Mouse (Mus musculus) MEL (cell line): ENCODE measurements around the gene Phf1.

Source experiments
- CTCF ChIP-seq, 3 experiments: IDR thresholded peaks in 2 of 3; conservative IDR thresholded peaks in 1 of 3; 2 replicates each; pipeline ENCODE4 v1.5.1; 2011 to 2012; ENCODE audit warnings: low read length in 3 of 3, low read depth in 2 of 3, mild to moderate bottlenecking in 2 of 3, improper control_type of control experiment in 1 of 3, inconsistent platforms in 1 of 3, mixed read lengths in 1 of 3, moderate library complexity in 1 of 3; ENCODE audit not compliant: control insufficient read depth in 1 of 3, insufficient read depth in 1 of 3, poor library complexity in 1 of 3, severe bottlenecking in 1 of 3
- GATA1 ChIP-seq: IDR thresholded peaks from 2 replicates; pipeline ENCODE4 v1.6.1; 2011; ENCODE audit warnings: low read depth, low read length, improper control_type of control experiment
- MAX ChIP-seq: IDR thresholded peaks from 2 replicates; pipeline ENCODE4 v1.6.1; 2011; ENCODE audit warnings: low read length, improper control_type of control experiment
- MXI1 ChIP-seq: IDR thresholded peaks from 2 replicates; pipeline ENCODE4 v1.6.1; 2011; ENCODE audit warnings: mild to moderate bottlenecking, low read depth, low read length, improper control_type of control experiment
- NELFE ChIP-seq: IDR thresholded peaks from 2 replicates; pipeline ENCODE4 v1.6.1; 2011; ENCODE audit warnings: low read depth, low read length, improper control_type of control experiment
- POLR2A ChIP-seq, 2 experiments: IDR thresholded peaks; 2 replicates each; pipeline ENCODE4 v1.6.1; 2011 to 2012; ENCODE audit warnings: low read length in 2 of 2, mild to moderate bottlenecking in 2 of 2, control low read depth in 1 of 2, improper control_type of control experiment in 1 of 2, low read depth in 1 of 2, moderate library complexity in 1 of 2; ENCODE audit not compliant: control insufficient read depth in 1 of 2, insufficient read depth in 1 of 2, poor library complexity in 1 of 2
- POLR2AphosphoS2 ChIP-seq: IDR thresholded peaks from 2 replicates; pipeline ENCODE4 v1.6.1; 2011; ENCODE audit warnings: low read length, improper control_type of control experiment
- ZC3H11A ChIP-seq: IDR thresholded peaks from 2 replicates; pipeline ENCODE4 v1.6.1; 2012; ENCODE audit warnings: low read depth, mild to moderate bottlenecking, inconsistent platforms, low read length, improper control_type of control experiment

DNA sequence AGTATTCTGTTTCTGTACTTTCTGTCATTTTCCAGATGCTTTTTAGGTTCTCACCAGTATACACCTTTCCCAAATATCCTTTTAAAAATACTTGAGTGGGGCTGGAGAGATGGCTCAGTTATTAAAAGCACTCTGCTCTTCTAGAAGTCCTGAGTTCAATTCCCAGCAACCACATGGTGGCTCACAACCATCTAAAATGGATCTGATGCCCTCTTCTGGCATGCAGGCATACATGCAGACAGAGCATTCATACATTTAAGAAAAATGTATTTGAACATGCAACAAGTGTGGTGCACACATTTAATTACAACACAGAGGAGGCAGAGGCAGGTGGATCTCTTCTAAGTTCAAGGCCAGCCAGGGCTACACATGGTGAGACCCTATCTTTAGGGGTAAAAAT lies 42.6 kb downstream of the Phf1 start:
- TF ChIP-seq POLR2A (IDR thresholded peaks at IDR 0.05; ENCODE audit: control insufficient read depth in 1 of 2, insufficient read depth in 1 of 2, low read depth in 1 of 2, low read length in 2 of 2, poor library complexity in 1 of 2) (no peak), CTCF (IDR thresholded peaks at IDR 0.05 in 2 of 3, conservative IDR thresholded peaks at IDR 0.05 in 1 of 3; ENCODE audit: control insufficient read depth in 1 of 3, insufficient read depth in 1 of 3, low read depth in 2 of 3, low read length in 3 of 3, poor library complexity in 1 of 3, severe bottlenecking in 1 of 3) (peak in 2 of 3 experiments; percentile 37 to 52; a peak in 4 of 6 replicates), POLR2AphosphoS2 (no peak), NELFE (no peak), ZC3H11A (no peak), MXI1 (no peak), MAX (no peak), GATA1 (no peak)
